Mouse (Mus musculus): ENCODE measurements around the gene Rfc2. TPM values are rescaled to one million over a fixed set of nuclear protein-coding genes. Genes with fewer than 3 reads are reported as not detected.
A peak's percentile ranks its signal among the peaks of the same experiment; 100 is the strongest.

Rfc2 gene
- polyA plus RNA-seq, 1 experiment from 2014 or later = 130 TPM

GRCm38 (mm10) chr5:134622069-134622468, 40.9 kb downstream of the Rfc2 start:
- Histone ChIP-seq H3K4me2 (ENCODE audit: low read depth, low read length) (no peak overlapping the region), H3K9me3 (replicated peaks; ENCODE audit: control insufficient read depth, low read length) (no peaks in the 10 kb centered on the region), H3K27ac (ENCODE audit: low read length) (no peak overlapping the region), H3K4me1 (ENCODE audit: control insufficient read depth, low read depth, low read length) (no peaks in the 10 kb centered on the region), H3K4me3 (ENCODE audit: low read depth, low read length) (no peak overlapping the region), H3K36me3 (ENCODE audit: control insufficient read depth, insufficient read depth) (peaks cover 78% of the 10 kb centered on the region), H3K9ac (ENCODE audit: low read depth, low read length) (no peak overlapping the region), H3K27me3 (ENCODE audit: control insufficient read depth, insufficient read depth, low read depth, low read length) (no peaks in the 10 kb centered on the region)
- no peak for ATAC-seq (ENCODE audit: low read depth)
- 85% methylated on average over 2 of the region's 2 CpGs for WGBS (ENCODE audit: insufficient replicate concordance)

- 53% methylated on average over 4 of the region's 4 CpGs for WGBS (ENCODE audit: insufficient replicate concordance)
- ATAC-seq (ENCODE audit: low read depth) = no peak
- Histone ChIP-seq H3K4me3 (ENCODE audit: low read depth, low read length) (no peak overlapping the region), H3K4me2 (ENCODE audit: low read depth, low read length) (no peak overlapping the region), H3K27ac (ENCODE audit: low read length) (no peak overlapping the region), H3K27me3 (ENCODE audit: control insufficient read depth, insufficient read depth, low read depth, low read length) (no peaks in the 10 kb centered on the region), H3K36me3 (ENCODE audit: control insufficient read depth, insufficient read depth) (peaks cover 43% of the 10 kb centered on the region), H3K9ac (ENCODE audit: low read depth, low read length) (no peak overlapping the region), H3K4me1 (ENCODE audit: control insufficient read depth, low read depth, low read length) (no peaks in the 10 kb centered on the region; the same call in 1 of the 2 replicates), H3K9me3 (replicated peaks; ENCODE audit: control insufficient read depth, low read length) (no peaks in the 10 kb centered on the region)
Observed at GRCm38 (mm10) chr5:134629508-134629907, 48.3 kb downstream of the Rfc2 start.

- no peak overlapping the region for H3K9ac ChIP-seq (ENCODE audit: low read depth, low read length)
- H3K27me3 ChIP-seq (ENCODE audit: control insufficient read depth, insufficient read depth, low read depth, low read length) = no peaks in the 10 kb centered on the region
- H3K4me2 ChIP-seq (ENCODE audit: low read depth, low read length) = no peak overlapping the region
- no peaks in the 10 kb centered on the region for H3K9me3 ChIP-seq (replicated peaks; ENCODE audit: control insufficient read depth, low read length)
- peaks cover 33% of the 10 kb centered on the region for H3K36me3 ChIP-seq (ENCODE audit: control insufficient read depth, insufficient read depth)
- H3K4me3 ChIP-seq (ENCODE audit: low read depth, low read length) = no peak overlapping the region
- ATAC-seq (ENCODE audit: low read depth) = no peak
- H3K4me1 ChIP-seq (ENCODE audit: control insufficient read depth, low read depth, low read length) = no peaks in the 10 kb centered on the region; the same call in 1 of the 2 replicates
- no peak overlapping the region for H3K27ac ChIP-seq (ENCODE audit: low read length)
Observed at GRCm38 (mm10) chr5:134630835-134631234, 49.7 kb downstream of the Rfc2 start.

DNA sequence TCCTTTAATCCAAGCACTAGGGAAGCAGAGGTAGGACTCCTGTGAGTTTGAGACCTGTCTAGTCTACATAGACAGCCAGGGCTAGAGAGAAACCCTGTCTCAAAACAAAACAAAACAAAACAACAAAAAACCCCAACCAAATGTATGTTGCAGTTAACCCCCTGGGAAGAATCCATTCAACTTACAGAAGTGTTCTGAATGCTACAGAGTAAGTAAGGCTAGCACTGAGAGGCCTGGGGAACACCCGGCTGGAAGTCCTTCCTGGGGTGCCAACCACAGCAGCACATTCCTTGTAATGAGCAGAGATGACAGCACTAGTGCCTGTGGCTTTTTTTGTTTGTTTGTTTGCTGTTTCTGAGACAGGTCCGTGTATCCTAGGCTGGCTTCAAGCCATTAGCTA, 51.7 kb downstream of the Rfc2 start:
- 58% methylated on average over 2 of the region's 2 CpGs for WGBS (ENCODE audit: insufficient replicate concordance)
- no peak overlapping the region for H3K27ac ChIP-seq (ENCODE audit: low read length)
- no peaks in the 10 kb centered on the region for H3K9me3 ChIP-seq (replicated peaks; ENCODE audit: control insufficient read depth, low read length)
- H3K36me3 ChIP-seq (ENCODE audit: control insufficient read depth, insufficient read depth) = peaks cover 25% of the 10 kb centered on the region
- no peaks in the 10 kb centered on the region for H3K27me3 ChIP-seq (ENCODE audit: control insufficient read depth, insufficient read depth, low read depth, low read length)
- H3K4me2 ChIP-seq (ENCODE audit: low read depth, low read length) = no peak overlapping the region
- ATAC-seq (ENCODE audit: low read depth) = no peak
- no peak overlapping the region for H3K9ac ChIP-seq (ENCODE audit: low read depth, low read length)
- H3K4me3 ChIP-seq (ENCODE audit: low read depth, low read length) = no peak overlapping the region
- H3K4me1 ChIP-seq (ENCODE audit: control insufficient read depth, low read depth, low read length) = peaks cover 6% of the 10 kb centered on the region

DNA sequence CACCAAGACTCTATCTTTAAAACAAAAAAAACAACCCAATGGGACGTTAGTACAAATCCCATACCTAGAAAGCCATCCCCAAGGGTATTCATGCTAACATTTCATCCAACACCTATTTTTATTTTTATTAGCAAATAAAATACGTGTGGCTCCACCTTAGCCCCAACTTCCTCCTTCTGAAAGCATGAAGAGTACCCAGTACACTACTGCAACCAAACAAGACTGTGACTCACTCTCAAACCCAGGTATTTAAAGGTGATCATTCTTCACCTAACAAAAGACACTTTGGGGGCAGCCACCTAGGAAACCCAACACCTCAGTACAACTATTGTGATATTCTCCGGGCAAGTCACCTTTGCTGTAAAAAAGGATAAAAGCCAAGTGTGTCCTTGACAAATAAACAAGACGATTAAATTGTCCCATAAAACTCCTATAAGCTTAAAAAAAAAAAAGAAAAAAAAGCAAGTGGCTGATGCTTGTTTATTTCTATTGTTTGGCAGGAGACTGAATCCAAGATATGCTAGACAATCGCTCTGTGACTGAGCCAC, 56.7 kb downstream of the Rfc2 start:
- no peaks in the 10 kb centered on the region for H3K27me3 ChIP-seq (ENCODE audit: control insufficient read depth, insufficient read depth, low read depth, low read length)
- H3K27ac ChIP-seq (ENCODE audit: low read length) = peak overlapping the region; percentile 91
- WGBS (ENCODE audit: insufficient replicate concordance) = 12% methylated on average over 5 of the region's 5 CpGs
- H3K4me3 ChIP-seq (ENCODE audit: low read depth, low read length) = peak overlapping the region; percentile 98
- H3K9ac ChIP-seq (ENCODE audit: low read depth, low read length) = peak overlapping the region; percentile 99
- H3K4me2 ChIP-seq (ENCODE audit: low read depth, low read length) = peak overlapping the region; percentile 98
- no peak for ATAC-seq (ENCODE audit: low read depth)
- peaks cover 18% of the 10 kb centered on the region for H3K36me3 ChIP-seq (ENCODE audit: control insufficient read depth, insufficient read depth)
- peaks cover 13% of the 10 kb centered on the region for H3K4me1 ChIP-seq (ENCODE audit: control insufficient read depth, low read depth, low read length)
- no peaks in the 10 kb centered on the region for H3K9me3 ChIP-seq (replicated peaks; ENCODE audit: control insufficient read depth, low read length)

DNA sequence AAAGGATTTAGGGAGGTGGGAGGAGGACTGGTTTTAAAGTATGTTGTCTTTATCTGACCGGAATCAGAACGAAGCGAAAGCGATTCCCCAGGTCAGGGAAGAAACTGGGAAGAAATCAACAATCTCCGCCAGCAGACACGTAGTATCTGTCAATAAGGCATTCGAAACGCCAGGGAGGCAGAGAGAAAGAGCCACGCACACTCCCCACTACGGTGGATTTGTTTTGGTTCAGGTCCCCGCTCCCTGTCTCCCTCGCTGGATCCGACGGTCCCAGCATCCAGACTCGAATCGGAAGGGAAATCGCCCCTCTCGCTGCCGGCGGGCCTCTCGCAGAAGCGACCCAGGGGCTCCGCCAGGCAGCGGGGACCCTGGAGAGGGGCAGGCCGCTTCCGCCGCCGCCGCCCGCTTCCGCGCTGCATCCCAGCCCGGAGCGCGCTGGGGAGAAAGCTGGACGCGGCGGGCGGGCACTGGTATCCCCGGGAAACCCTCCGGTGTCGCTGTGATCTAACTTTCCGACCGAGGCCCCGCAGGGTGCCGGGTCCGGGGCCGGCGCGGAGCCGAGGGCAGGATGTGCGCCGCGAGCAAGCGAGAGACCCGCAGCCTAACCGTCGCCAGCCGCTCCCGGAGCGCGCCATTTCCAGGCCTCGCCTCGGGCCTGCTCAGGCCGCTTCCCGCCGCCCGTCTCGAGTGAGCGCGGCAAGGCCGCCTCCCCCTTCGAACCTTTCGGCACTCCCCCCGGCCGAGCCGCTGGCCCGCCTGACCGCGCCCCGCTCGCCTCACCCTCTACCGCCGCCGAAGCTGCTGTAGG, 57.5 kb downstream of the Rfc2 start:
- Histone ChIP-seq H3K27me3 (ENCODE audit: control insufficient read depth, insufficient read depth, low read depth, low read length) (no peaks in the 10 kb centered on the region), H3K4me1 (ENCODE audit: control insufficient read depth, low read depth, low read length) (peaks cover 13% of the 10 kb centered on the region), H3K4me3 (ENCODE audit: low read depth, low read length) (peak overlapping the region; percentile 98), H3K36me3 (ENCODE audit: control insufficient read depth, insufficient read depth) (peaks cover 15% of the 10 kb centered on the region), H3K27ac (ENCODE audit: low read length) (peak overlapping the region; percentile 91), H3K4me2 (ENCODE audit: low read depth, low read length) (peak overlapping the region; percentile 98), H3K9ac (ENCODE audit: low read depth, low read length) (peak overlapping the region; percentile 99), H3K9me3 (replicated peaks; ENCODE audit: control insufficient read depth, low read length) (no peaks in the 10 kb centered on the region)
- under 1% methylated on average over 72 of the region's 85 CpGs for WGBS (ENCODE audit: insufficient replicate concordance)
- peak; percentile 39 for ATAC-seq (ENCODE audit: low read depth)

GRCm38 (mm10) chr5:134639269-134639682, 58.1 kb downstream of the Rfc2 start, which contains the start of gene Eif4h:
Gene Eif4h (minus strand): TSS chr5:134639490.
- peak; percentile 92 for ATAC-seq (ENCODE audit: low read depth)

GRCm38 (mm10) chr5:134640371-134640770, 59.2 kb downstream of the Rfc2 start:
- 73% methylated on average over 3 of the region's 3 CpGs for WGBS (ENCODE audit: insufficient replicate concordance)
- H3K4me2 ChIP-seq (ENCODE audit: low read depth, low read length) = no peak overlapping the region
- no peak overlapping the region for H3K27ac ChIP-seq (ENCODE audit: low read length)

More at GRCm38 (mm10) chr5:134639269-134639682, 58.1 kb downstream of the Rfc2 start, which contains the start of gene Eif4h:
- H3K4me1 ChIP-seq (ENCODE audit: control insufficient read depth, low read depth, low read length) = peaks cover 15% of the 10 kb centered on the region
- H3K4me2 ChIP-seq (ENCODE audit: low read depth, low read length) = peak within 1 kb of the TSS; percentile 98
- H3K4me3 ChIP-seq (ENCODE audit: low read depth, low read length) = peak within 1 kb of the TSS; percentile 98
- H3K9ac ChIP-seq (ENCODE audit: low read depth, low read length) = peak within 1 kb of the TSS; percentile 99
- WGBS (ENCODE audit: insufficient replicate concordance) = 0% methylated on average over 41 of the region's 52 CpGs
- H3K27ac ChIP-seq (ENCODE audit: low read length) = peak within 1 kb of the TSS; percentile 91
- H3K9me3 ChIP-seq (replicated peaks; ENCODE audit: control insufficient read depth, low read length) = no peaks in the 10 kb centered on the region
- H3K36me3 ChIP-seq (ENCODE audit: control insufficient read depth, insufficient read depth) = peaks cover 12% of the 10 kb centered on the region
- H3K27me3 ChIP-seq (ENCODE audit: control insufficient read depth, insufficient read depth, low read depth, low read length) = no peaks in the 10 kb centered on the region

DNA sequence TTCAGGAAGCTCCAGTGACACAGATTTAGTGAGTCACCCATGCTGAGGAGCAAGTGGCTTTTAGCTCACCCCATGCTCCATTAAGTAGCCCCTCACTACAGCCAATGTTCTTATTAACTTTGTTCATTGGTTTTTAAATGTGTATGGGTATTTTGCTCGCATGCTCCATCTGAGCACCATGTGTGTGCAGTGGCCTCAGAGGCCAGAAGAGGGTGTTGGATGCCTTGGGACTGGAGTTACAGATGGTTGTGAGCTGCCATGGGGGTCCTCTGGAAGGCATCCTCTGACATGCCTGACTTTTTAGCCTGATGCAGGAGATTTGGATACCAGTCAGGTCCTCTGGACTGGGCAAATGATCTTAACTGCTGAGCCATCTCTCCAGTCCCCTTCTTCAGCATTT, 63.0 kb downstream of the Rfc2 start:
- H3K27ac ChIP-seq (ENCODE audit: low read length) = peak overlapping the region; percentile 55
- no peak overlapping the region for H3K4me2 ChIP-seq (ENCODE audit: low read depth, low read length)
- no peak overlapping the region for H3K4me3 ChIP-seq (ENCODE audit: low read depth, low read length)
- no peaks in the 10 kb centered on the region for H3K27me3 ChIP-seq (ENCODE audit: control insufficient read depth, insufficient read depth, low read depth, low read length)
- H3K36me3 ChIP-seq (ENCODE audit: control insufficient read depth, insufficient read depth) = no peaks in the 10 kb centered on the region
- peaks cover 9% of the 10 kb centered on the region for H3K4me1 ChIP-seq (ENCODE audit: control insufficient read depth, low read depth, low read length)
- no peak overlapping the region for H3K9ac ChIP-seq (ENCODE audit: low read depth, low read length)
- 58% methylated on average over 1 of the region's 1 CpGs for WGBS (ENCODE audit: insufficient replicate concordance)
- no peak for ATAC-seq (ENCODE audit: low read depth)
- H3K9me3 ChIP-seq (replicated peaks; ENCODE audit: control insufficient read depth, low read length) = no peaks in the 10 kb centered on the region

More at GRCm38 (mm10) chr5:134640371-134640770, 59.2 kb downstream of the Rfc2 start:
- H3K27me3 ChIP-seq (ENCODE audit: control insufficient read depth, insufficient read depth, low read depth, low read length) = no peaks in the 10 kb centered on the region
- H3K36me3 ChIP-seq (ENCODE audit: control insufficient read depth, insufficient read depth) = peaks cover 7% of the 10 kb centered on the region; the same call in 1 of the 2 replicates
- no peaks in the 10 kb centered on the region for H3K9me3 ChIP-seq (replicated peaks; ENCODE audit: control insufficient read depth, low read length)
- H3K9ac ChIP-seq (ENCODE audit: low read depth, low read length) = no peak overlapping the region
- H3K4me3 ChIP-seq (ENCODE audit: low read depth, low read length) = no peak overlapping the region
- no peak for ATAC-seq (ENCODE audit: low read depth)
- peaks cover 17% of the 10 kb centered on the region for H3K4me1 ChIP-seq (ENCODE audit: control insufficient read depth, low read depth, low read length)
